ENCODE assay signal across 8 mouse cellular contexts in the genomic region with DNA sequence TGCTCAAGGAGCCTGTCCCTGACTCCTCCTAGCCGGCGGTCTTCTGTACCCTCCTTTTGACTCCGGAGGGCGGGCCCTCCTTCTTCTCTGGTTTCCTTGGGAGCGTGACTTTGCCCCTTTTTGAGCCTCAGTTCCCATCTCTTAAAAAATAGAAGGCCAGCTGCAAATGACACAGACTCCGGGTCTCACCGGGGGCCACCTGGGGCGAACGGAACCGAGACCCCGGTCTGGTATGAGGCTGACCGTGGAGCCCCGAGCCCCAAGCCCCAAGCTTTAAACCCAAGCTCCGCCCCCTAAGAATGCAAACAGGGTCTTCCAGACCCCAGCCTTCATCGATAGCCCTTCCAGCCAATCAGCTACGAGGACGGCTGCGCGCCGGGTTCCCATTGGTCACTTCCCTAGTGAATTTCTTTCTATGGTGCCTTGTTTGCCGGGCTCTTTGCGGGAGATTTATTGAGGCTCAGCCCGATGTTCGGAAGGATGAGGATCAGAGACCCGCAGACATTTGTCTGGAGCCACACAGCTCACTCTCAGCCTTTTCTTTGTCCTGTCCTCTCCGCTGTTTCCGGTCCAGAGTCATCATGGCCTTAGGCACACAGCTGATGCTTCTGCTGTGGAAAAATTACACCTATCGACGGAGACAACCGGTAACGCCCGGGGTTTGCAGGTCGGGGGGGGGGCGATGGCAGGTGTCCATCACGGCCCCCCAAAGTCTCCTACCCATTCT. TPM values are rescaled to one million over a fixed set of nuclear protein-coding genes. Genes with fewer than 3 reads are reported as not detected.
DNase-seq lines count a peak whose midpoint lies in the region; ATAC-seq and TF ChIP-seq lines count a peak whose summit lies in the region.

No protein-coding gene starts in this region.

- TF ChIP-seq EP300 in CH12.LX (IDR thresholded peaks at IDR 0.05; ENCODE audit: low read length) = no peak

- in situ Hi-C loops in CH12.LX (cut with MboI; ENCODE audit: low pct_ligation_motif_present, low pct_unique_long_range_greater_than_20kb, low sequenced_read_pairs) = no loop called here

- peak; percentile 26; the same call in 1 of the 2 replicates for TF ChIP-seq POLR2A in CH12.LX (IDR thresholded peaks at IDR 0.05; ENCODE audit: low read depth, low read length)
- no peak for TF ChIP-seq POLR2A in bone marrow, adult 2 months (IDR thresholded peaks at IDR 0.05; ENCODE audit: borderline replicate concordance, control insufficient read depth, low read depth, low read length)

- peaks cover 0 to 22% of the 10 kb centered on the region in 2 experiments; a peak in 2 of 4 replicates for H3K4me1 ChIP-seq in CH12.LX (ENCODE audit: control insufficient read depth in 1 of 2, insufficient read depth in 2 of 2)
- H3K4me1 ChIP-seq in bone marrow, adult 2 months (ENCODE audit: control insufficient read depth, insufficient read depth, low read length) = peaks cover 2% of the 10 kb centered on the region
- peaks cover 16% of the 10 kb centered on the region for H3K4me1 ChIP-seq in embryonic facial prominence, embryonic 13.5 days
- peaks cover 20% of the 10 kb centered on the region for H3K4me1 ChIP-seq in heart, embryonic 12.5 days (replicated peaks)
- H3K4me1 ChIP-seq in kidney, embryonic 16.5 days (ENCODE audit: insufficient read depth, low read length) = peaks cover 19% of the 10 kb centered on the region
- peaks cover 8% of the 10 kb centered on the region; the same call in 1 of the 2 replicates for H3K4me1 ChIP-seq in lung, embryonic 14.5 days (ENCODE audit: insufficient read depth)
- H3K4me1 ChIP-seq in neural tube, embryonic 15.5 days = peaks cover 23% of the 10 kb centered on the region

- no peaks in the 10 kb centered on the region for H3K79me2 ChIP-seq in CH12.LX (replicated peaks; ENCODE audit: control insufficient read depth, extremely low read depth, insufficient read depth, poor library complexity, severe bottlenecking)

- peak overlapping the region; percentile 46 for H3K9ac ChIP-seq in CH12.LX (ENCODE audit: insufficient read depth, low read depth)
- peak overlapping the region; percentile 64 for H3K9ac ChIP-seq in embryonic facial prominence, embryonic 13.5 days
- peak overlapping the region; percentile 75 for H3K9ac ChIP-seq in heart, embryonic 12.5 days
- peak overlapping the region; percentile 65 for H3K9ac ChIP-seq in kidney, embryonic 16.5 days (replicated peaks; ENCODE audit: low read length)
- H3K9ac ChIP-seq in lung, embryonic 14.5 days = peak overlapping the region; percentile 51
- peak overlapping the region; percentile 56 for H3K9ac ChIP-seq in neural tube, embryonic 15.5 days (replicated peaks)

- H3K27me3 ChIP-seq in CH12.LX (replicated peaks) = no peaks in the 10 kb centered on the region
- peaks cover 28% of the 10 kb centered on the region for H3K27me3 ChIP-seq in embryonic facial prominence, embryonic 13.5 days
- H3K27me3 ChIP-seq in heart, embryonic 12.5 days (replicated peaks) = peaks cover 29% of the 10 kb centered on the region
- peaks cover 7% of the 10 kb centered on the region; the same call in 1 of the 2 replicates for H3K27me3 ChIP-seq in kidney, embryonic 16.5 days (ENCODE audit: insufficient read depth, low read length)
- peaks cover 4% of the 10 kb centered on the region; the same call in 1 of the 2 replicates for H3K27me3 ChIP-seq in lung, embryonic 14.5 days (ENCODE audit: insufficient read depth, low read length)
- H3K27me3 ChIP-seq in neural tube, embryonic 15.5 days (replicated peaks) = 0 out of 2 replicates have a peak, but pooled peaks cover 11% of the 10 kb centered on the region

- peaks cover 16 to 67% of the 10 kb centered on the region in 2 experiments for H3K36me3 ChIP-seq in CH12.LX (replicated peaks in 1 of 2; ENCODE audit: control insufficient read depth in 1 of 2, insufficient read depth in 1 of 2, low read length in 1 of 2)
- H3K36me3 ChIP-seq in embryonic facial prominence, embryonic 13.5 days = peaks cover 31% of the 10 kb centered on the region
- peaks cover 33% of the 10 kb centered on the region for H3K36me3 ChIP-seq in heart, embryonic 12.5 days
- peaks cover 26% of the 10 kb centered on the region for H3K36me3 ChIP-seq in kidney, embryonic 16.5 days (ENCODE audit: insufficient read depth, low read length)
- peaks cover 35% of the 10 kb centered on the region for H3K36me3 ChIP-seq in lung, embryonic 14.5 days (ENCODE audit: insufficient read depth)
- H3K36me3 ChIP-seq in neural tube, embryonic 15.5 days = no peaks in the 10 kb centered on the region

- no peak for TF ChIP-seq CTCF in CH12.LX (conservative IDR thresholded peaks at IDR 0.05 in 1 of 2, IDR thresholded peaks at IDR 0.05 in 1 of 2; ENCODE audit: low read depth in 2 of 2, low read length in 2 of 2)
- TF ChIP-seq CTCF in bone marrow, adult 2 months (IDR thresholded peaks at IDR 0.05; ENCODE audit: control insufficient read depth, insufficient read depth, low read length) = no peak
- no peak for TF ChIP-seq CTCF in lung, embryonic 14.5 days (IDR thresholded peaks at IDR 0.05; ENCODE audit: low read depth)

- 4% methylated on average over 35 of the region's 35 CpGs for WGBS in bone marrow, adult 2 months
- under 1% methylated on average over 35 of the region's 35 CpGs for WGBS in embryonic facial prominence, embryonic 13.5 days
- WGBS in heart, embryonic 12.5 days = under 1% methylated on average over 35 of the region's 35 CpGs
- under 1% methylated on average over 35 of the region's 35 CpGs for WGBS in kidney, embryonic 16.5 days
- under 1% methylated on average over 35 of the region's 35 CpGs for WGBS in lung, embryonic 14.5 days
- under 1% methylated on average over 35 of the region's 35 CpGs for WGBS in neural tube, embryonic 15.5 days

- ATAC-seq in embryonic facial prominence, embryonic 13.5 days (ENCODE audit: insufficient number of reproducible peaks, insufficient read depth, low FRiP score, low TSS enrichment, low read depth) = peak; percentile 45; the same call in 1 of the 2 replicates
- ATAC-seq in heart, embryonic 12.5 days (ENCODE audit: insufficient number of reproducible peaks, low FRiP score) = peak; percentile 68
- peak; percentile 61 for ATAC-seq in kidney, embryonic 16.5 days (ENCODE audit: low FRiP score, low TSS enrichment)
- ATAC-seq in lung, embryonic 14.5 days (ENCODE audit: insufficient read depth) = peak; percentile 67
- peak; percentile 79 for ATAC-seq in neural tube, embryonic 15.5 days (ENCODE audit: low FRiP score)

- H3K4me3 ChIP-seq in CH12.LX (replicated peaks in 1 of 3; ENCODE audit: low read depth in 2 of 3, low read length in 2 of 3, poor library complexity in 1 of 3) = peak overlapping the region; percentile 58 to 87 (median 77)
- peak overlapping the region; percentile 82 for H3K4me3 ChIP-seq in bone marrow, adult 2 months (replicated peaks; ENCODE audit: control insufficient read depth, low read depth, low read length)
- H3K4me3 ChIP-seq in embryonic facial prominence, embryonic 13.5 days = peak overlapping the region; percentile 51
- peak overlapping the region; percentile 61 for H3K4me3 ChIP-seq in heart, embryonic 12.5 days
- H3K4me3 ChIP-seq in kidney, embryonic 16.5 days (ENCODE audit: low read length) = peak overlapping the region; percentile 55
- H3K4me3 ChIP-seq in lung, embryonic 14.5 days (ENCODE audit: low read depth, low read length) = peak overlapping the region; percentile 52
- peak overlapping the region; percentile 53 for H3K4me3 ChIP-seq in neural tube, embryonic 15.5 days (replicated peaks)

- peak; percentile 68 for DNase-seq in CH12.LX (ENCODE audit: extremely low read depth)
- DNase-seq in lung, embryonic 14.5 days = peak; percentile 93
- peak; percentile 75 to 76 for DNase-seq in thymus, postnatal 10 days (ENCODE audit: low spot score in 2 of 2)

- no peak overlapping the region for H3K27ac ChIP-seq in CH12.LX (ENCODE audit: insufficient read depth, low read depth)
- H3K27ac ChIP-seq in bone marrow, adult 2 months (ENCODE audit: control insufficient read depth, insufficient read depth, low read depth, low read length, poor library complexity) = peak overlapping the region; percentile 88
- H3K27ac ChIP-seq in embryonic facial prominence, embryonic 13.5 days = peak overlapping the region; percentile 66
- H3K27ac ChIP-seq in heart, embryonic 12.5 days (ENCODE audit: poor library complexity, severe bottlenecking) = peak overlapping the region; percentile 61
- H3K27ac ChIP-seq in kidney, embryonic 16.5 days (ENCODE audit: low read length) = peak overlapping the region; percentile 35
- H3K27ac ChIP-seq in lung, embryonic 14.5 days (ENCODE audit: low read depth) = peak overlapping the region; percentile 43
- peak overlapping the region; percentile 76 for H3K27ac ChIP-seq in neural tube, embryonic 15.5 days (replicated peaks)

- H3K4me2 ChIP-seq in CH12.LX (ENCODE audit: insufficient read depth, low read depth, poor library complexity, severe bottlenecking) = peak overlapping the region; percentile 63
- H3K4me2 ChIP-seq in embryonic facial prominence, embryonic 13.5 days = peak overlapping the region; percentile 82
- peak overlapping the region; percentile 93 for H3K4me2 ChIP-seq in heart, embryonic 12.5 days
- H3K4me2 ChIP-seq in kidney, embryonic 16.5 days (replicated peaks; ENCODE audit: low read depth, low read length) = peak overlapping the region; percentile 89
- peak overlapping the region; percentile 87 for H3K4me2 ChIP-seq in lung, embryonic 14.5 days
- H3K4me2 ChIP-seq in neural tube, embryonic 15.5 days = peak overlapping the region; percentile 83

- peaks cover 3% of the 10 kb centered on the region for H3K9me3 ChIP-seq in CH12.LX (replicated peaks; ENCODE audit: low read length)
- no peaks in the 10 kb centered on the region for H3K9me3 ChIP-seq in embryonic facial prominence, embryonic 13.5 days
- H3K9me3 ChIP-seq in heart, embryonic 12.5 days (replicated peaks) = 0 out of 2 replicates have a peak, but pooled peaks cover 5% of the 10 kb centered on the region
- H3K9me3 ChIP-seq in kidney, embryonic 16.5 days (ENCODE audit: low read length) = no peaks in the 10 kb centered on the region
- H3K9me3 ChIP-seq in lung, embryonic 14.5 days (ENCODE audit: low read depth, low read length) = no peaks in the 10 kb centered on the region
- no peaks in the 10 kb centered on the region for H3K9me3 ChIP-seq in neural tube, embryonic 15.5 days (replicated peaks)

- TF ChIP-seq RAD21 in CH12.LX (IDR thresholded peaks at IDR 0.05; ENCODE audit: low read depth, low read length) = no peak

- dilution Hi-C loops in CH12.LX (cut with MboI; ENCODE audit: extremely low pct_ligation_motif_present, extremely low pct_unique_long_range_greater_than_20kb, low sequenced_read_pairs) = no loop called here

RNA-seq across cellular contexts. Expression of gene Abca7, which starts 0.9 kb away (rescaled TPM):
- total RNA-seq in CH12.LX (2012; rRNA removed) = 6.8 and 7.0 TPM in 2 replicates
- total RNA-seq in CH12.LX (2014; rRNA removed) = 2.3 TPM in 2 replicates
- polyA plus RNA-seq in CH12.LX (2012; ENCODE audit: insufficient read length, low read depth) = 5.4 and 6.1 TPM in 2 replicates
- 54.3 and 96.9 TPM in 2 replicates for polyA plus RNA-seq in bone marrow, adult 2 months (2011; ENCODE audit: insufficient read depth, insufficient read length, low replicate concordance, missing spikeins)
- polyA plus RNA-seq in embryonic facial prominence, embryonic 13.5 days (2015; fragmentation: Nextera tagmentation; extraction: Ambion mirVana) = 2.2 and 2.6 TPM in 2 replicates
- polyA plus RNA-seq in heart, embryonic 12.5 days (2016; fragmentation: Nextera tagmentation; extraction: Ambion mirVana) = 4.5 and 5.1 TPM in 2 replicates
- 4.2 and 4.4 TPM in 2 replicates for polyA plus RNA-seq in kidney, embryonic 16.5 days (2015; fragmentation: Nextera tagmentation; extraction: Ambion mirVana)
- 3.0 and 3.5 TPM in 2 replicates for polyA plus RNA-seq in lung, embryonic 14.5 days (2014; fragmentation: Nextera tagmentation; extraction: Ambion mirVana)
- 5.2 and 5.6 TPM in 2 replicates for polyA plus RNA-seq in neural tube, embryonic 15.5 days (2015; fragmentation: Nextera tagmentation; extraction: Ambion mirVana)

RNA-seq across cellular contexts. Expression of gene Cnn2, which starts 8.8 kb away (rescaled TPM):
- total RNA-seq in CH12.LX (2012; rRNA removed) (26.3 and 26.9 TPM in 2 replicates), CH12.LX (2014; rRNA removed) (46.3 and 49.0 TPM in 2 replicates)
- 52.6 and 62.7 TPM in 2 replicates for polyA plus RNA-seq in CH12.LX (2012; ENCODE audit: insufficient read length, low read depth)
- 41.7 and 92.4 TPM in 2 replicates for polyA plus RNA-seq in bone marrow, adult 2 months (2011; ENCODE audit: insufficient read depth, insufficient read length, low replicate concordance, missing spikeins)
- 298 and 319 TPM in 2 replicates for polyA plus RNA-seq in embryonic facial prominence, embryonic 13.5 days (2015; fragmentation: Nextera tagmentation; extraction: Ambion mirVana)
- polyA plus RNA-seq in heart, embryonic 12.5 days (2016; fragmentation: Nextera tagmentation; extraction: Ambion mirVana) = 302 and 307 TPM in 2 replicates
- 309 and 332 TPM in 2 replicates for polyA plus RNA-seq in kidney, embryonic 16.5 days (2015; fragmentation: Nextera tagmentation; extraction: Ambion mirVana)
- polyA plus RNA-seq in lung, embryonic 14.5 days (2014; fragmentation: Nextera tagmentation; extraction: Ambion mirVana) = 354 and 364 TPM in 2 replicates
- 31.6 and 76.4 TPM in 2 replicates for polyA plus RNA-seq in neural tube, embryonic 15.5 days (2015; fragmentation: Nextera tagmentation; extraction: Ambion mirVana)

RNA-seq across cellular contexts. Expression of gene Tmem259, which starts 13.1 kb away (rescaled TPM):
- total RNA-seq in CH12.LX (2012; rRNA removed) (67.1 and 71.7 TPM in 2 replicates), CH12.LX (2014; rRNA removed) (50.1 and 50.2 TPM in 2 replicates)
- polyA plus RNA-seq in CH12.LX (2012; ENCODE audit: insufficient read length, low read depth) = 66.0 and 84.2 TPM in 2 replicates
- 78.6 and 131 TPM in 2 replicates for polyA plus RNA-seq in bone marrow, adult 2 months (2011; ENCODE audit: insufficient read depth, insufficient read length, low replicate concordance, missing spikeins)
- polyA plus RNA-seq in embryonic facial prominence, embryonic 13.5 days (2015; fragmentation: Nextera tagmentation; extraction: Ambion mirVana) = 15.4 and 17.0 TPM in 2 replicates
- 20.8 and 20.9 TPM in 2 replicates for polyA plus RNA-seq in heart, embryonic 12.5 days (2016; fragmentation: Nextera tagmentation; extraction: Ambion mirVana)
- 10.8 and 11.2 TPM in 2 replicates for polyA plus RNA-seq in kidney, embryonic 16.5 days (2015; fragmentation: Nextera tagmentation; extraction: Ambion mirVana)
- polyA plus RNA-seq in lung, embryonic 14.5 days (2014; fragmentation: Nextera tagmentation; extraction: Ambion mirVana) = 19.3 and 23.4 TPM in 2 replicates
- polyA plus RNA-seq in neural tube, embryonic 15.5 days (2015; fragmentation: Nextera tagmentation; extraction: Ambion mirVana) = 21.3 and 24.7 TPM in 2 replicates

RNA-seq across cellular contexts. Expression of gene Arhgap45, which starts 19.3 kb away (rescaled TPM):
- total RNA-seq in CH12.LX (2012; rRNA removed) (23.4 and 25.9 TPM in 2 replicates), CH12.LX (2014; rRNA removed) (10.3 and 11.8 TPM in 2 replicates)
- 20.2 and 21.2 TPM in 2 replicates for polyA plus RNA-seq in CH12.LX (2012; ENCODE audit: insufficient read length, low read depth)
- 111 and 291 TPM in 2 replicates for polyA plus RNA-seq in bone marrow, adult 2 months (2011; ENCODE audit: insufficient read depth, insufficient read length, low replicate concordance, missing spikeins)
- 3.9 and 4.6 TPM in 2 replicates for polyA plus RNA-seq in embryonic facial prominence, embryonic 13.5 days (2015; fragmentation: Nextera tagmentation; extraction: Ambion mirVana)
- polyA plus RNA-seq in heart, embryonic 12.5 days (2016; fragmentation: Nextera tagmentation; extraction: Ambion mirVana) = 7.5 and 8.5 TPM in 2 replicates
- 10.5 and 11.3 TPM in 2 replicates for polyA plus RNA-seq in kidney, embryonic 16.5 days (2015; fragmentation: Nextera tagmentation; extraction: Ambion mirVana)
- polyA plus RNA-seq in lung, embryonic 14.5 days (2014; fragmentation: Nextera tagmentation; extraction: Ambion mirVana) = 11.2 and 13.2 TPM in 2 replicates
- polyA plus RNA-seq in neural tube, embryonic 15.5 days (2015; fragmentation: Nextera tagmentation; extraction: Ambion mirVana) = 2.0 and 13.7 TPM in 2 replicates

RNA-seq across cellular contexts. Expression of gene Grin3b, which starts 26.7 kb away (rescaled TPM):
- 0.59 and 0.76 TPM in 2 replicates for total RNA-seq in CH12.LX (2012; rRNA removed)
- total RNA-seq in CH12.LX (2014; rRNA removed) = 0.27 and 0.30 TPM in 2 replicates
- 0.56 and 0.78 TPM in 2 replicates for polyA plus RNA-seq in CH12.LX (2012; ENCODE audit: insufficient read length, low read depth)
- polyA plus RNA-seq in bone marrow, adult 2 months (2011; ENCODE audit: insufficient read depth, insufficient read length, low replicate concordance, missing spikeins) = not detected in 2 replicates
- polyA plus RNA-seq in embryonic facial prominence, embryonic 13.5 days (2015; fragmentation: Nextera tagmentation; extraction: Ambion mirVana) = 0.52 and 0.83 TPM in 2 replicates
- 0.12 and 0.29 TPM in 2 replicates for polyA plus RNA-seq in heart, embryonic 12.5 days (2016; fragmentation: Nextera tagmentation; extraction: Ambion mirVana)
- 0.54 and 0.71 TPM in 2 replicates for polyA plus RNA-seq in kidney, embryonic 16.5 days (2015; fragmentation: Nextera tagmentation; extraction: Ambion mirVana)
- polyA plus RNA-seq in lung, embryonic 14.5 days (2014; fragmentation: Nextera tagmentation; extraction: Ambion mirVana) = 0.30 and 0.41 TPM in 2 replicates
- 0.32 and 0.33 TPM in 2 replicates for polyA plus RNA-seq in neural tube, embryonic 15.5 days (2015; fragmentation: Nextera tagmentation; extraction: Ambion mirVana)
